11 mouse cellular contexts compared by ENCODE assay signal in the genomic region with DNA sequence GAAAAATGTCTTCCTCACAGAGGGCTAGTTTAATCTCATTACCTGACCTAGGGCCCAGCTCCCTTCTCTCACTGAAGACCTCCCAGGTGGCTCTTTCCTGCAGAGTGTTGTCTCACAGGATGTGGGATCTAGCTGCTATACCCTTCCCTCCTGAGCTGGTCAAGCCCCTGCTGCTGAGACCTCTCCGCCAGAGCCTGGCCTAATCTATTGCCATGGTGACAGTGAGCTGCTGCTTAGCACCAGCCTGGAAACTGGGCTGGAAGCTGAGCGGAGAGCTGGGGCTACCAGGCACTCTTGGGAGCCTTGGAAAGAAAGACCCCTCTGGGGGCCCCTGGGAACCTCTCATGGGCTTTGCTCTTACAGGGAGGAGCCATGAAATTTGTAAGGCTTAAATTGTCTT. TPM values are rescaled to one million over a fixed set of nuclear protein-coding genes. Genes with fewer than 3 reads are reported as not detected.
DNase-seq lines count a peak whose midpoint lies in the region; ATAC-seq lines count a peak whose summit lies in the region.
"Had no signal": no experiment of that assay in that cellular context is flagged by ENCODE, and none has a peak within 500 bp of the region (broad histone marks: within the 10 kb centered on the region; RNA-seq: fewer than 3 reads in every experiment).

No protein-coding gene starts in this region.

- H3K9me3 ChIP-seq in hindbrain, embryonic 11.5 days (ENCODE audit: control insufficient read depth, low read length): no peaks in the 10 kb centered on the region
- H3K9me3 ChIP-seq in midbrain, embryonic 14.5 days (ENCODE audit: control insufficient read depth, low read length): no peaks in the 10 kb centered on the region
- H3K9me3 ChIP-seq: liver, embryonic 15.5 days had no signal

- no peak overlapping the region for H3K27ac ChIP-seq in hindbrain, embryonic 11.5 days (ENCODE audit: low read depth, low read length)
- H3K27ac ChIP-seq in midbrain, embryonic 14.5 days (replicated peaks; ENCODE audit: low read depth, low read length): no peak overlapping the region
- H3K27ac ChIP-seq: liver, embryonic 15.5 days had no signal

- no peak overlapping the region for H3K9ac ChIP-seq in hindbrain, embryonic 11.5 days (ENCODE audit: low read depth, low read length)
- H3K9ac ChIP-seq in midbrain, embryonic 14.5 days (replicated peaks; ENCODE audit: low read length): no peak overlapping the region
- H3K9ac ChIP-seq: liver, embryonic 15.5 days had no signal

- H3K4me1 ChIP-seq in hindbrain, embryonic 11.5 days (replicated peaks; ENCODE audit: control insufficient read depth, insufficient read depth, low read length): no peaks in the 10 kb centered on the region
- H3K4me1 ChIP-seq in midbrain, embryonic 14.5 days (ENCODE audit: control insufficient read depth, insufficient read depth, low read length): peaks cover 7% of the 10 kb centered on the region

- ATAC-seq in hindbrain, embryonic 11.5 days (ENCODE audit: low FRiP score): peak; percentile 83
- peak; percentile 63; the same call in 1 of the 2 replicates for ATAC-seq in midbrain, embryonic 14.5 days (ENCODE audit: low FRiP score, low TSS enrichment)
- ATAC-seq in activated CD4-positive, CD25-positive, alpha-beta regulatory T cell, adult 4 months: no peak

- no peak overlapping the region for H3K4me3 ChIP-seq in hindbrain, embryonic 11.5 days (ENCODE audit: low read depth, low read length)
- no peak overlapping the region for H3K4me3 ChIP-seq in midbrain, embryonic 14.5 days (replicated peaks; ENCODE audit: low read depth, low read length)
- H3K4me3 ChIP-seq: liver, embryonic 15.5 days had no signal

- 10% methylated on average over 2 of the region's 2 CpGs for WGBS in hindbrain, embryonic 11.5 days
- 4% methylated on average over 2 of the region's 2 CpGs for WGBS in midbrain, embryonic 14.5 days

- no peak overlapping the region for H3K4me2 ChIP-seq in hindbrain, embryonic 11.5 days (replicated peaks; ENCODE audit: low read depth, low read length)
- no peak overlapping the region for H3K4me2 ChIP-seq in midbrain, embryonic 14.5 days (ENCODE audit: low read length)
- H3K4me2 ChIP-seq: liver, embryonic 15.5 days had no signal

- H3K27me3 ChIP-seq in hindbrain, embryonic 11.5 days (ENCODE audit: control insufficient read depth, insufficient read depth, low read length): no peaks in the 10 kb centered on the region
- no peaks in the 10 kb centered on the region for H3K27me3 ChIP-seq in midbrain, embryonic 14.5 days (ENCODE audit: control insufficient read depth, insufficient read depth, low read length)
- H3K27me3 ChIP-seq: liver, embryonic 15.5 days had no signal

- H3K36me3 ChIP-seq in hindbrain, embryonic 11.5 days (ENCODE audit: control insufficient read depth, insufficient read depth, low read length): no peaks in the 10 kb centered on the region
- H3K36me3 ChIP-seq in midbrain, embryonic 14.5 days (ENCODE audit: control insufficient read depth, insufficient read depth, low read length): no peaks in the 10 kb centered on the region

- peak; percentile 14 for DNase-seq in R1 (ENCODE audit: low read depth, low spot score)
- peak; percentile 51 for DNase-seq in embryo, embryonic 9.5 days (ENCODE audit: extremely low spot score)
- DNase-seq in hindbrain, embryonic 11.5 days (ENCODE audit: low spot score): peak; percentile 67
- peak; percentile 75 for DNase-seq in midbrain, embryonic 14.5 days
- no peak for DNase-seq in adrenal gland, postnatal 36 days
- DNase-seq in spleen, postnatal 36 days (ENCODE audit: low spot score in 2 of 2): no peak
- DNase-seq: cerebellum, postnatal 25 days; kidney, adult 9 months; thymus, adult 18-20 months had no signal

RNA-seq across cellular contexts. Expression of gene Tspan33, which starts 13.9 kb away (rescaled TPM):
- 5.7 and 6.1 TPM in 2 replicates for polyA plus RNA-seq in hindbrain, embryonic 11.5 days (2014; fragmentation: Nextera tagmentation; extraction: Ambion mirVana)
- 3.2 and 3.8 TPM in 2 replicates for polyA plus RNA-seq in midbrain, embryonic 14.5 days (2014; fragmentation: Nextera tagmentation; extraction: Ambion mirVana)
- total RNA-seq in adrenal gland, postnatal 36 days (2021): 1 to 10 TPM; 1.7 to 2.0 TPM
- under 1 TPM in 1 of 2 experiments, not detected in 1; 0.21 TPM for polyA plus RNA-seq in activated CD4-positive, CD25-positive, alpha-beta regulatory T cell, adult 4 months (2017; shearing (Covaris generic))

RNA-seq across cellular contexts. Expression of gene Smo, which starts 27.4 kb away (rescaled TPM):
- polyA plus RNA-seq in hindbrain, embryonic 11.5 days (2014; fragmentation: Nextera tagmentation; extraction: Ambion mirVana): 38.6 and 39.3 TPM in 2 replicates
- polyA plus RNA-seq in midbrain, embryonic 14.5 days (2014; fragmentation: Nextera tagmentation; extraction: Ambion mirVana): 9.2 and 14.4 TPM in 2 replicates
- 10 to 100 TPM; 41.6 to 50.4 TPM for total RNA-seq in adrenal gland, postnatal 36 days (2021)
- under 1 TPM in 1 of 2 experiments, not detected in 1; 0.48 TPM for polyA plus RNA-seq in activated CD4-positive, CD25-positive, alpha-beta regulatory T cell, adult 4 months (2017; shearing (Covaris generic))

RNA-seq across cellular contexts. Expression of gene Ahcyl2, which starts 59.9 kb away (rescaled TPM):
- polyA plus RNA-seq in hindbrain, embryonic 11.5 days (2014; fragmentation: Nextera tagmentation; extraction: Ambion mirVana): 14.5 and 17.4 TPM in 2 replicates
- 15.1 and 18.0 TPM in 2 replicates for polyA plus RNA-seq in midbrain, embryonic 14.5 days (2014; fragmentation: Nextera tagmentation; extraction: Ambion mirVana)
- 100 to 1,000 TPM; 116 to 172 TPM for total RNA-seq in adrenal gland, postnatal 36 days (2021)
- 10 to 100 TPM; 89.7 to 92.1 TPM for polyA plus RNA-seq in activated CD4-positive, CD25-positive, alpha-beta regulatory T cell, adult 4 months (2017; shearing (Covaris generic))

Comparison
In these comparisons a context has a peak if more than half of its experiments do, and no peak if none do; other contexts are left out.
1. DNase-seq: peak in R1 (single experiment), embryo, embryonic 9.5 days (single experiment), hindbrain, embryonic 11.5 days (single experiment) and midbrain, embryonic 14.5 days (single experiment); none in adrenal gland, postnatal 36 days (0 of 2) and spleen, postnatal 36 days (0 of 2).